Mouse (Mus musculus) E14TG2a.4 (cell line): Measurements from ENCODE around the gene Col6a2.

ENCODE experiments used
- CTCF ChIP-seq: conservative IDR thresholded peaks from 2 replicates; pipeline ENCODE4 v1.5.1; 2014; ENCODE audit warnings: low read length
- NANOG ChIP-seq: IDR thresholded peaks from 2 replicates; pipeline ENCODE4 v1.6.1; 2014; ENCODE audit warnings: borderline replicate concordance, low read length, mixed read lengths

GRCm38 (mm10) chr10:76586190-76586589 lies 37.2 kb downstream of the Col6a2 start:
- TF ChIP-seq CTCF (no peak), NANOG (no peak)
